Mouse (Mus musculus) heart, embryonic 14.5 days (tissue): ENCODE results near the gene Rfc2. TPM values are rescaled to one million over a fixed set of nuclear protein-coding genes. Genes with fewer than 3 reads are reported as not detected.

Experiments
- ATAC-seq: fragments of 200-750 bp; cut with Nextera tagmentation; 2 replicates; pipeline ENCODE4 v1.8.0; 2017; ENCODE audit warnings: low read depth, moderate TSS enrichment; ENCODE audit not compliant: insufficient number of reproducible peaks, insufficient read depth, low FRiP score
- H3K27ac ChIP-seq, 2 experiments: fragments of 200-500 bp in 1 of 2; fragments of 300-500 bp in 1 of 2; sonication (generic) in 1 of 2; replicated peaks in 1 of 2; 2 replicates each; pipeline ENCODE4 v1.5.1; 2012 to 2014; ENCODE audit warnings: low read depth in 2 of 2, low read length in 2 of 2, control low read depth in 1 of 2, mild to moderate bottlenecking in 1 of 2, mixed read lengths in 1 of 2; ENCODE audit not compliant: control insufficient read depth in 1 of 2, insufficient read depth in 1 of 2
- H3K27me3 ChIP-seq: fragments of 300-500 bp; sonication (generic); 2 replicates; pipeline ENCODE4 v1.6.1; 2014; ENCODE audit warnings: mild to moderate bottlenecking, low read length, control low read depth; ENCODE audit not compliant: control insufficient read depth, insufficient read depth
- H3K36me3 ChIP-seq: fragments of 300-500 bp; sonication (generic); 2 replicates; pipeline ENCODE4 v1.6.1; 2014; ENCODE audit warnings: mild to moderate bottlenecking, control low read depth, low read length, mixed read lengths; ENCODE audit not compliant: control insufficient read depth, insufficient read depth
- H3K4me1 ChIP-seq, 2 experiments: fragments of 200-500 bp in 1 of 2; fragments of 300-500 bp in 1 of 2; sonication (generic) in 1 of 2; 2 replicates each; pipeline ENCODE4 v1.6.1; 2012 to 2014; ENCODE audit warnings: low read length in 2 of 2, control low read depth in 1 of 2, mixed read lengths in 1 of 2; ENCODE audit not compliant: control insufficient read depth in 2 of 2, insufficient read depth in 2 of 2
- H3K4me2 ChIP-seq: fragments of 300-500 bp; sonication (generic); 2 replicates; pipeline ENCODE4 v1.6.1; 2014; ENCODE audit warnings: mild to moderate bottlenecking, low read length
- H3K4me3 ChIP-seq, 2 experiments: fragments of 200-500 bp in 1 of 2; fragments of 300-500 bp in 1 of 2; sonication (generic) in 1 of 2; 2 replicates each; pipeline ENCODE4 v1.5.1; 2012 to 2014; ENCODE audit warnings: low read length in 2 of 2, mild to moderate bottlenecking in 2 of 2, control low read depth in 1 of 2, low read depth in 1 of 2, moderate library complexity in 1 of 2; ENCODE audit not compliant: control insufficient read depth in 1 of 2, insufficient read depth in 1 of 2
- H3K9ac ChIP-seq: fragments of 300-500 bp; sonication (generic); 2 replicates; pipeline ENCODE4 v1.6.1; 2014; ENCODE audit warnings: mild to moderate bottlenecking, low read length
- H3K9me3 ChIP-seq: fragments of 300-500 bp; sonication (generic); 2 replicates; pipeline ENCODE4 v1.6.1; 2016; ENCODE audit warnings: low read length, control low read depth; ENCODE audit not compliant: control insufficient read depth
- WGBS: fragments of 180-500 bp; shearing (Covaris S2); extraction: QIAGEN DNeasy Blood & Tissue Kit; methylation state at CpG from one replicate; pipeline ENCODE4 v1.1.7; 2014; 5-methylcytosine and 5-hydroxymethylcytosine counted together
- polyA plus RNA-seq: library from polyadenylated mRNA; unstranded; fragments of >200 nt; fragmentation: Nextera tagmentation; extraction: Ambion mirVana; gene quantifications from 2 replicates; pipeline ENCODE4 v1.2.1, GENCODE M21; 2014

Rfc2 gene
- polyA plus RNA-seq, 1 experiment from 2014 or later, result 184 TPM

- ATAC-seq, result no peak
- H3K9me3 ChIP-seq, result no peaks in the 10 kb centered on the region
- H3K27ac ChIP-seq, result peak overlapping the region in 1 of 2 experiments; percentile 37; a peak in 1 of 4 replicates
- H3K4me2 ChIP-seq, result no peak overlapping the region
- H3K9ac ChIP-seq, result no peak overlapping the region
- H3K4me1 ChIP-seq, result peaks cover 2 to 6% of the 10 kb centered on the region in 2 experiments; a peak in 2 of 4 replicates
- WGBS, result 90% methylated on average over 9 of the region's 9 CpGs
- H3K27me3 ChIP-seq, result no peaks in the 10 kb centered on the region
- no peak overlapping the region for H3K4me3 ChIP-seq
- H3K36me3 ChIP-seq, result peaks cover 95% of the 10 kb centered on the region
These were observed 39.3 kb downstream of the Rfc2 start for GRCm38 (mm10) chr5:134620457-134620856.

DNA sequence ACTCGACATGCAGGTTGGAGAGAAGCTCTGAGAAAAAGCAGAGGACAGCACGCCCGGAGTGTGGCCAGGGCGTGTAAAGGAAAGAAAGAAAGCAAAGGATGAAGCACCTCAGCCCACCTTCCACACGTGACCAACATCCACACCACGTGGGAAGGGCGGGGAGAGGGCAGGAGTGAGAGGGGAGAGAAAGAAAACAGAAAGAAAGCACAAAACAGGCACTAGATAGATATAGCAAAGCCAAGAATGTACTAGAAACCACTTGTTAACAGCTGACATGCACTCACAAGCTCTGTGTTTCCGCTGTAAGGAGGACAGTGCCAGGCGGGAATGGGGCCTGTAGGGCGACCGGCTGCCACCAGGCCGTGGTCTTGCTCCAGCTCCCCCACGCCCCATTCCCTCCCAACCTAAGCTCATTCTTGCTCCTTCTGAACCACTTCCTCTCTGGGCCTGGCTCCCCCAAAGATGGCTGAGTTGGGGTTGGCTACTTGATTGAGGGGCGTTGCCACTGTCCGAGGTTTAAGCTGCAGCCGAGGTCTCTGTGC, 40.0 kb downstream of the Rfc2 start:
- H3K4me1 ChIP-seq, result peaks cover 2 to 6% of the 10 kb centered on the region in 2 experiments; a peak in 2 of 4 replicates
- H3K36me3 ChIP-seq, result peaks cover 95% of the 10 kb centered on the region
- H3K27ac ChIP-seq, result no peak overlapping the region
- no peaks in the 10 kb centered on the region for H3K27me3 ChIP-seq
- ATAC-seq, result no peak
- no peaks in the 10 kb centered on the region for H3K9me3 ChIP-seq
- no peak overlapping the region for H3K9ac ChIP-seq
- H3K4me3 ChIP-seq, result no peak overlapping the region
- H3K4me2 ChIP-seq, result no peak overlapping the region
- WGBS, result 82% methylated on average over 16 of the region's 16 CpGs

DNA sequence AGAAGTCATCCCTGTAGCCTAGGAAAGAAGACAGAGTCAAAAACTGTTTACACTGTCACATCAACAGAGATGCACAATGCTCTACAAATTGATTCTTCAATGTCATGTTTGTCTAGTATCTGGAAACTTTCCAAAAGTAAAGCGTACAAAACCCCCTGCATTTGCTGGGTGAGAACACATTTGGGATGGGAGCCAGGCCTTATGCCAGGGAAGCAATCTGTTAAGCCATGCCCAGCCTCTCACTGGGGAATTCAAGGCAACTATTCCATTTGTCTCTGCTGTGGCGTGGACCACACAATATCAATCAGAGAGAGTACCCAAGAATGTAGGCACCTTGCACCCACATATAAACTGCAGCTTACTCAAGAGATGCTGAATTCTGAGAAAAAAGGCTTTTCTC, 40.9 kb downstream of the Rfc2 start:
- Histone ChIP-seq H3K36me3 (peaks cover 99% of the 10 kb centered on the region), H3K4me2 (no peak overlapping the region), H3K4me3 (no peak overlapping the region), H3K9ac (no peak overlapping the region), H3K4me1 (peaks cover 2 to 6% of the 10 kb centered on the region in 2 experiments; a peak in 2 of 4 replicates), H3K27ac (no peak overlapping the region), H3K9me3 (no peaks in the 10 kb centered on the region), H3K27me3 (no peaks in the 10 kb centered on the region)
- 81% methylated on average over 2 of the region's 2 CpGs for WGBS
- no peak for ATAC-seq

DNA sequence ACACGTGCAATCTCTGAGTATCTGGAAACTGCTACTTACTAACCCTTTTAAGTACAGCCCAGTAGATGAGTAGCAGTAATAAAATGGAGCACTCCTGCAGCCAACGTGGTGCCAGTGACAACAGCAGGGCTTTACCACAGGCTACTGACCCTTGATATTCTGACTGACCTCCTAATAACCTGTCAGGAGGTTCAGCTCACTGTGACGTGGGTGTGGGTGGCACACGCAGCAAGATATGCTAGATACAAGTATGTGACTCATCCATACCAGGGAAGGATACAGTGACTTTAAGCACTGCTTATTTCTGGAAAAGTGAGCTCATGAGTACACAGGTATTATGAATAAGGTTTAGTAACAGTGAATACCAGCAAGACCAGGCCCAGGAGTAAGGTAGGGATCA, 48.3 kb downstream of the Rfc2 start:
- Histone ChIP-seq H3K36me3 (peaks cover 83% of the 10 kb centered on the region), H3K4me1 (peaks cover 0 to 23% of the 10 kb centered on the region in 2 experiments; a peak in 3 of 4 replicates), H3K9me3 (no peaks in the 10 kb centered on the region), H3K4me3 (no peak overlapping the region), H3K27me3 (no peaks in the 10 kb centered on the region), H3K27ac (no peak overlapping the region), H3K4me2 (no peak overlapping the region), H3K9ac (peak overlapping the region; percentile 5; the same call in 1 of the 2 replicates)
- no peak for ATAC-seq
- WGBS, result 20% methylated on average over 4 of the region's 4 CpGs

GRCm38 (mm10) chr5:134630835-134631234, 49.7 kb downstream of the Rfc2 start:
- no peak for ATAC-seq
- H3K4me2 ChIP-seq, result no peak overlapping the region
- H3K27ac ChIP-seq, result no peak overlapping the region
- H3K36me3 ChIP-seq, result peaks cover 80% of the 10 kb centered on the region
- no peak overlapping the region for H3K4me3 ChIP-seq
- H3K27me3 ChIP-seq, result no peaks in the 10 kb centered on the region
- peaks cover 0 to 23% of the 10 kb centered on the region in 2 experiments; a peak in 3 of 4 replicates for H3K4me1 ChIP-seq
- no peaks in the 10 kb centered on the region for H3K9me3 ChIP-seq
- no peak overlapping the region for H3K9ac ChIP-seq

DNA sequence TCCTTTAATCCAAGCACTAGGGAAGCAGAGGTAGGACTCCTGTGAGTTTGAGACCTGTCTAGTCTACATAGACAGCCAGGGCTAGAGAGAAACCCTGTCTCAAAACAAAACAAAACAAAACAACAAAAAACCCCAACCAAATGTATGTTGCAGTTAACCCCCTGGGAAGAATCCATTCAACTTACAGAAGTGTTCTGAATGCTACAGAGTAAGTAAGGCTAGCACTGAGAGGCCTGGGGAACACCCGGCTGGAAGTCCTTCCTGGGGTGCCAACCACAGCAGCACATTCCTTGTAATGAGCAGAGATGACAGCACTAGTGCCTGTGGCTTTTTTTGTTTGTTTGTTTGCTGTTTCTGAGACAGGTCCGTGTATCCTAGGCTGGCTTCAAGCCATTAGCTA, 51.7 kb downstream of the Rfc2 start:
- H3K4me2 ChIP-seq, result no peak overlapping the region
- WGBS, result 66% methylated on average over 2 of the region's 2 CpGs
- no peak overlapping the region for H3K9ac ChIP-seq
- H3K4me1 ChIP-seq, result peaks cover 2 to 28% of the 10 kb centered on the region in 2 experiments
- no peak overlapping the region for H3K27ac ChIP-seq
- no peak overlapping the region for H3K4me3 ChIP-seq
- H3K27me3 ChIP-seq, result no peaks in the 10 kb centered on the region
- ATAC-seq, result no peak
- H3K9me3 ChIP-seq, result no peaks in the 10 kb centered on the region
- H3K36me3 ChIP-seq, result peaks cover 73% of the 10 kb centered on the region

GRCm38 (mm10) chr5:134637820-134638367, 56.7 kb downstream of the Rfc2 start:
- Histone ChIP-seq H3K9ac (peak overlapping the region; percentile 99), H3K4me1 (peaks cover 2 to 17% of the 10 kb centered on the region in 2 experiments), H3K27ac (peak overlapping the region; percentile 92 to 93; a peak in 2 of 4 replicates), H3K4me2 (peak overlapping the region; percentile 75), H3K36me3 (peaks cover 36% of the 10 kb centered on the region), H3K4me3 (peak overlapping the region; percentile 93 to 99), H3K9me3 (no peaks in the 10 kb centered on the region), H3K27me3 (no peaks in the 10 kb centered on the region)
- no peak for ATAC-seq
- WGBS, result 25% methylated on average over 5 of the region's 5 CpGs
